Mouse (Mus musculus) cerebellum, adult 11 months (tissue): ENCODE measurements at regions not wholly inside any gene's neighbourhood (a gene's known extent, or its start where the extent isn't known, plus 50 kb on each side); places are given as distances from the start of the nearest gene placed in this dataset.
A peak's percentile ranks its signal among the peaks of the same experiment; 100 is the strongest.

Source experiments
- DNase-seq: peaks from one replicate; pipeline ENCODE4 v3.0.0; 2022

DNA sequence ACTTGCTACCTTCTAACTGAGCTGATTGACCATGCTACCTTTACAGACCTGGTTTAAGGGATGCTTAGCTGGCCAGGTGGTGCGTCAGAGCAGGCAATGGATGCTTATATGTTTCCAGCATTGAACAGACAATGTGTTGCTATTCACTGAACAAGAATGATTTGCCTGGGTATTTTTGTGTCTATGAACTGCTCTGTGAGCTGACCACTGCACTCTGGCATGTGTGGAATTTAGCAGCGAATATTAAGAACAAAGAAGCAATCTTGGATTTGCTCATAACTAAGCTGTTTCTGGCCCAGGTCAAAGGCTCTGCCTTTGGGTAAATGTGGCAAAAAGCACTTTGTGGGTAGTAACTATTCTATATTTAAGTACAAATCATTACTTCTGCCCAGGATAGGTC is 58.3 kb upstream of the Ccdc39 start:
- DNase-seq, result no peak

DNA sequence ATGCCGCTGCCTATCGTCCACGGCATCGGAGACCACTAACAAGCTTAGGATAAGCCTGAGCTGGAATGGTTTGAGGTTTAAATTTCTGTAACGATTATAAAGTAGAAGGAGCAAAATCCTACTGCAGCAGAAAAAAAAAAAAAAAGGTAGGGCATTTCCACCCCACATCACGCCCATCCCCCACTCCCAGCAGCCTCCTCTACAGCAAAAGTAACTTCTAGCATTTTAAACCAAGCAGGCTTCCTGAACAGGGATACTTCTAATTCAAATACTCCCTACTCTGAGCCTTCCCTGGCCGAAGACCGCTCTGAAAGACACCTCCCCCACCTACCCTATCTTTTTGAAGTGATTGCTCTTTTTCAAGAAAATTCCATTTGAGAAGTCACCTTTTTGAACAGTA is 59.2 kb upstream of the Ccdc39 start:
- no peak for DNase-seq

DNA sequence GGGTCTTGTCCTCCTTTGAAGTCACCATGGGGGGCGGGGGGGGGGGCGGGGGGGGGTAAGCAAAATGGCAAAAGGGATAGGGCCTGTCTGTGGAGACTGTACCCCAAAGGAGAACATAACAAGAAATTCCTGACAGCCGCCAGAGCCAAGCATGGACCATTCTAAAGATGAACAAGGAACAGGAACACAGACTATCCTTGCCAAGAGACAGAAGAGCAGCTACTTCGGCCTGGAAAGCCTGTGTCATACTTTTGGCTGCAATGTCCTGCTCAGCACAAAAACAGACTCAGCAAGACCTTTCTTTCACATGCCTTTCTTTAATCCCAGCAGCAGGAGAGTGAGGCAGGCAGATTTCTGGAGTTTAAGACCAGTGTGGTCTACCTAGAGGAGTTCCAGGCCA is 59.7 kb upstream of the Ccdc39 start:
- no peak for DNase-seq

DNA sequence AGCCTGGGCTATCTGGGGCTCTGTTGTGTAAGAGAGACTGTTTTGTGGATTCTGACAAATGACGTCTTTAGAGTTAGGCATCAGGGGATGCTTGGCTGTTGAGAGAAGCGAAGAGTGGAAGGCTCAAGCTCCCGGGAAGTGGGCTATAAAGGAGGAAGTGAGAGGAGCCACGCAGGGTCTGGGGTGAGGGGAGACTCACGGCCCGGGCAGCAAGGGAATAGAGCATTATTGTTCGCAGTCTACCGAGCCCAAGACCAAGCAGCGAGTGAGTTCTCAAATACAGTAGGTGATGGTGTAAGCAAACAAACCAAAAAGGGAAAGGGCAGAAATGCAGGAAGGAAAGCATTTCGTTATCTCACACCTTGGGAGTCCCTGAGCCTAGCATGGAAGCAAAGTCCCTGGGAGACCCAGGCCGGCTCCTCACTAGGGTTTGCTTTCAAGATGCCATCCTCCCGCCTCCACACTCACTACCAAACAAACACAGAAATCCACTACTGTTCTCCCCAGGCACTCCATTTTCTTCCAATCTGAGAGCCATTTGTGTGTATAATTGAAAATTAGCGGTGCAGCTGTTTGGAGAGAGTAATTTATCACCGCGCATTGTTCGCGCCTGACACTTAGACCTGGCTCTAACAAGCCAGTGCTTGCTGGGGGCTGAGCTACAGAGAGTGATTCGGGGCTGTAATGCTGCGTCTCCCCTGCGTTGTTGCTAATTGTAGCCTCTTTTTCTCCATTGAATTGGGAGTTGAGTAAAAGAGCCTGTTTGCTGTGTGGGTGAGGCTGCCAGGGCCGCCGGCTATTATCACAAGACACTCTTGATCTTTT is 61.0 kb upstream of the Ccdc39 start:
- DNase-seq, result no peak

DNA sequence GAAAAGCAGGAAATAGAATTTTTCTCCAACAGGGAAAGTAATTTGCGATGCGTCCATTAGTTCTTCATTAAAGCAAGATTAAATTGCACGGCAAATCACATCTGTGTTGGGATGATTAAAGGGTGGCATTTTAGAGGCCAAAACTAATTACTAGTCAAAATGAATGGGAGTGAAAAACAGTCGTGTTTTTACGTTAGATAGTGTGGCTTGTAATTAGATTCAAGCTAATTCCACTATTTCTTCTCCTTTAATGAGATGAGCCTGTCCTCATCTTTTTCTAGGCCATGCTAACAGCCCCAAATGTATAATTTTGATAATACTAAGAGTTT is 61.5 kb upstream of the Ccdc39 start:
- DNase-seq, result no peak

DNA sequence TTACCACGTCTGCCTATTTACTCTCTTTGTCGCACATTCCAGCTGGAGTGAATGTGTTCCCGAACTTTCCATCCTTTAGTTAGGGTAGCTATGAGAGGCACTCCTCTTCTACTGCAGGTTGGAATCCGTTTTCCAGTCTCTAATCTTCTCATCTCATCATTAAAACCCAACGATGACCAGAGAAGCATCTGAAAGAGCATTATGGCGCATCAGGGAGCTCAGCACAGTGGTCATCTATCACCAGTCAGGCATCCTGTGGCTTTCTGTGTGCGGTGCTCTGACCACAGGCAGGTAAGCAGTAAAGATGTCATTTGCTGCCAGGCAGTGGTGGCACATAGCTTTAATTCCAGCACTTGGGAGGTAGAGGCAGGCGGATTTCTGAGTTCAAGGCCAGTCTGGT is 63.0 kb upstream of the Ccdc39 start:
- no peak for DNase-seq

DNA sequence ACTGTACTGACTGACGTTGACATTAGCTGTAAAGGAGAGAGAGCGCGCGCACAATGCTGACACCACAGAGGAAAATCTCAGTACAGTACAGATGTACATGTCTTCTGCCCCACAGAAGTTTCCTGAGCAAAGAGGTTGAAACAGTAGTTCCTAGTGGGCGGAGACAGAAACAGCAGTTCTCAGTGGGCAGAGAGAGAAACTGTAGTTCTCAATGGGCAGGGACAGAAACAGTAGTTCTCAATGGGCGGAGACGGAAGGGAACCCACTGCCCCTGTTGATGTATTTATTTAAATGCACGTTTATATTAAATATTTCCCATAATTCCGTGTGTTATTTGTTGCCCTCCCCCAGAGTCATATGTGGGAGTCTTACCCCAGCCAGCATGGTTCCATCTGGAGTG is 67.4 kb upstream of the Ccdc39 start:
- no peak for DNase-seq

DNA sequence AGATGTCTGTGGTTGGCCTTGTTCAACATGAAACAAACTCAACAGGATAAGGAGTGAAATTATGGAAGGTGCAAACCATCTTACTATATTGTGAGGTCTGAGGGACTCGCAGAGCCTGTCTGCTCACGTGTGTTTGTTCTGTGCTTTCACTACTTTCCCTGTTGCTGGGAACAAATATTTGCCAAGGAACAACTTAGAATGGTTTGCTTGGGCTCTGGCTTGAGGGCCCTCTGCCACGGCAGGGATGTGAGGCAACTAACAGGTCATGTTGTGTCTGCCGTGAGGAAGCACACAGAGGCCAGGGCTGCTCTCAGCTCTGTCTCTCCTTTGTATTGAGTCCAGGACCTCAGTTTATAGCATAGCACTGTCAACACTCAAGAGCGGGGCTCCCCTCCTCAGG is 69.4 kb upstream of the Ccdc39 start:
- DNase-seq, result no peak

DNA sequence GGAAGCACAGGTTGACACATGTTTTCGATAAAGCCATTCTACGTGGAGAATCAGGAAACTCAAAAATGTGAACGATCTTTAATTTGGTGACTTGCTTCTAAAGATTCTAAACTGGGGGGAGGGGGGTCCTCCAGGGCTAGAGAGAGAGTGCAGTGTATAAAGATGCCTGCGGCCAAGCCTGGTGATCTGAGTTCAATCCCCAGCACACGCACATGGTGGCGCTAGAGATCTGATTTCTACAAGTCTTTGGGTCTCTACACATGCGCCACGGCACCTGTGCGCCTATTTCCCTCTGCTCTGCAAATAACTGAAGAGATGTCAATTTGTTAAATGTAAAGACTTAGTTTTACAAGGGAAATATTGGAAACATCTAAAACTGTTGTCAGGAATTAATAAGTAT is 70.3 kb upstream of the Ccdc39 start:
- DNase-seq, result no peak

DNA sequence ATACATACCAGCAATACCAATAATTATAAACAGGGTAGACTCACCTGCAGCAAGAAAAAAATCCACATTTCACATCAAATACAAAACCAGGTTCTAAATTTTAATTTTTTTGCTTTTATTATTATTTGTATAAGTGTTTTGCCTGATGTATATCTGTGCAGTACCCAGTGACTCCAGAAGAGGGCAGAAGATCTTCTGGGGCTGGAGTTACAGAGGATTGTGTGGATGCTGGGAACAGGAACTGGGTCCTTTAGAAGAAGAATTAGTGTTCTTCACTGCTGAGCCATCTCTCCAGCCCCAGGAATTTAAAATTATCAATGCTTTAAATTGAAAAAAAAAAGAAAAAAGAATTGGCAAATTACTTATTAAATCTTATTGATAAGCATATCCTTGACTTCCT is 71.7 kb upstream of the Ccdc39 start:
- DNase-seq, result no peak

DNA sequence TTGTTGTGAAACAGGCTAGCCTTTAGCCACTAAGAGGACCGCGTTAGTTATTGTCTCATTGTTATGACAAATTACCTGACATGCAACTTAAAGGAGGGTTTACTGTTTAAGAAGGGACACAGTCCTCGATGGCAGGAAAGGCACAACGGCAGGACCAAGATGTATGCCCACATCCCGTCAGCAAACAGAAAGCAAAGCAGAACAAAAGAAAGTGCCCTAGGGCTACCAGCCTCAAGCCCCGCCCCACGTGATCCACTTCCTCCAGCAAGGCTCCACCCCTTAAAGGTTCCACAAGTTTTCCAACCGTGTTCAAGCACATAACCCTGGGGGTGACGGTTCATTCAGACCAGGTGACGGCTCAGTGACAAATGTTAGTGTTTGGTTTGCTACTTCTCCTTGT is 72.2 kb upstream of the Ccdc39 start:
- no peak for DNase-seq

DNA sequence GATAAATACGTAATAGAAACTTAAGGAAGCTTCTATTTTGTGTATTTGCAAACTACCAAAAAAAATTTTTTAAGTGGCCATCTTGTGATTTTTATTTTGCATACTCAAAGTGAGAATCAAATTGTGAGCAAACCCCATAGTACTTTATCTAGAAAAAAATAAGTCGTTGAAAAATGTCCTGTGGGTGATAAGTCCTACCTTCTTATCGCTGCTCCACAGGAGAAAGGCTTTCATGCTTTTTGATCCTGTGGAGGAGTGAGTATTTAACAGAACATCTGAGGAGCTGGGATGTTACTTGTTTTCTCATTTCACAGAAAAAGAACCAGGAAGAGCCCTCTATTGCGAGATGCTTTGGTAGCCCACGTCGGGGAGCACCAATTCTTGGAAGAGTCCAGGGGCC is 72.7 kb upstream of the Ccdc39 start:
- no peak for DNase-seq

DNA sequence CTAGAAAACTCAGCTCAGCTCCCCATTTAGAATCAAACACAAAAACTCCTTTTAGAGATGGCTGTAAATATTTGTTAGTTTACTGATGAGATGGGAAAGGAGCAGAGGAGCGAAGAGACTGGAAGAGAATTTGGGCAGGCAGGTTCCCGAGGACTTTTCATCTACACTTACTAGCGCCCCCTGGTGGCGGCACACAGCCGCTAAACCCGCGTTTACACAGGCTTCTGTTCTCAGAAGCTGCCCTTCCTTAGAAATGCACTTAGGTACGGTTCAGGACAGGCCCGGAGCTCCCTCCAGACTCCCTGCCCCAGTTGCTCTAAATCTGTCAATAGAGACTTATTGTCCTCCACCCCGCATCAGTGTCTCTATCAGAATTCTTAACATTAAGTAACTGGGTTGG is 74.7 kb upstream of the Ccdc39 start:
- peak; percentile 52 for DNase-seq

DNA sequence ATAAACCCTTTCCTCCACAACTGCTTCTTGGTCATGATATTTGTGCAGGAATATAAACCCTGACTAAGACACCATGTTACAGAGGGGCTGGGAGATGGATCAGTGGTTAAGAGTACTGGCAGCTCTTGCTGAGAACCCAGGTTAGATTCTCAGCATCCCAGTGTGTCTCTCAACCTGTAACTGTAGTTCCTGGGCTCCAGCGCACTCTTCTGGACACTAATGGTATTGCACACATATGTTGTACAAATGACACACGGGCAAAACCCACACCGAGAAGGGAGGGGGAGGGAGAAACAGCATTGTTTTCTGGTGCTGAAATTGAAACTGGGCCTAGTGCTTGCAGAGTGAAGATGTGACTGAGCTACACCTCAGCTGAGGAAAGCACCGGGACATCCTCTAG is 81.0 kb upstream of the Ccdc39 start:
- no peak for DNase-seq

DNA sequence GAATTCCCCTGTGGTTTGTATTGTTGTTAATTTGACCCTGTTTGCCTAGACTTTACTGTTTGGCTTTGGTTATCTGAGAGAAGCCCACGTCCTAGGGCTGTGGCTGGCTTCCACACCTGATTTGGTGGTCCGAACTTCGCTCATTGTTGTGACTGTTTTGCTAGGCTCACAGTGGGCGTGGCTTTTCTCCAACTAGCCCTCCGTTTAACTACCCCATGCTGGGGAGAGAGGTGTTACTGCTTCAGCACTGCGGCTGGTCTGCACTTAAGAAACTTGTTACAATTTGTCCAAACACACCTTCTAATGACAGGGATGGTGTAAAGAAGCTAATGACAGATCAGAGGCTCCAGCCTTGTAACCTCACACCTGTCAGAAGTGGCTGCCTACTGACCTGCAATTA is 64.7 kb upstream of the Fxr1 start:
- no peak for DNase-seq

DNA sequence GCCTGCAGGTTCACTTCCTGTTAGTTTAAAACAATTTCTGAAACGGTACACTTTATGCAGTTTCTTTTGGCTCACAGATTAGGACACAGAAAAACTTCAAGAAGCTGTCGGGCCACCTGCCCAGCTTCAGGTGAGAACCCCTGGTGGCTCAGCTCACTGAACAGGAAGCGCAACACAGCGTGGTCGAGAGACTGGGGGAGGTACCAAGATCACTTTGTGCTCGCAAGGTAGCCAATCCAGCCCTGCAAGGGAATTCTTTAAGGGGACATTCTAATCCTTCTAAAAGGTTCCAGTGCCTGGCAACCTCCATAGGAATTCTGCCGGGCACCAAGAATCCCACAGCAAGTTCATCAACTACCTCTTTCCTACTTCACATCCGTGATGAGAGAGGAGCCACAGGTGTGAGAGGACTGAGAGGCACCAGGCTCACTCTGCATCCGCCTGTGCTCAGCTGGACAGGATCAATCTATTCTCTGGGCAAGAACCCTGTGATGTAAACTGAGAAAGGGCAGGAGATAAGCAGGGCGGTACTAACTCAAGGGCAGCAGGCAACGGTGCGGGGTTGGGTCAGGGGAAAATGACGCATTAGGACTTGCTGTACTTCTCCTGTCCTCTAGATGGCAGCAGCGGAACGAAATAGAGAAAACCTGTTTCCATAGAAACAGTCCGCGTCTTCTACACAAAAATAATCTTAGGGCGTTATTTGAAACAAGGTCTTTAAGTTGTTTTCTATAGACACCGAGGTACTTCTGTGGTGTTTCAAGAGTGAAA is 63.7 kb upstream of the Fxr1 start:
- peak; percentile 37 for DNase-seq

DNA sequence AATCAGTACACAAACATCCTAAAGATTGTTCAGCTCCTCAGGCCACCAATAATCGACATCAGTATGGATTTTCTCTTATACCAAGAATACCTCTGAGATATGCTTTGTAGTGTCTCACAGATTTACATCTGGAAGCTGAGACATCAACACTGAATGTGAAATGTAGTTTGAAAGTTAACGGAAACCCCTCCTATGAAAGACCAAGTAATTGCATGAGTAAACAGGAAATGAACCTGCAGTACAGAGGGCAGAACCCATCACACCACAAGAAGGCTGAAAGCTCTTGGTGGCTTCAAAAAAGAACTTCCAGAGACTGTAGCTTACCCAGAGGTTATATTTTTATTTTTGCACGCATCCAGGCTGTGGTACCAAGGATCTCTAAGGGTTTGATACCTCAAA is 63.1 kb upstream of the Fxr1 start:
- no peak for DNase-seq

DNA sequence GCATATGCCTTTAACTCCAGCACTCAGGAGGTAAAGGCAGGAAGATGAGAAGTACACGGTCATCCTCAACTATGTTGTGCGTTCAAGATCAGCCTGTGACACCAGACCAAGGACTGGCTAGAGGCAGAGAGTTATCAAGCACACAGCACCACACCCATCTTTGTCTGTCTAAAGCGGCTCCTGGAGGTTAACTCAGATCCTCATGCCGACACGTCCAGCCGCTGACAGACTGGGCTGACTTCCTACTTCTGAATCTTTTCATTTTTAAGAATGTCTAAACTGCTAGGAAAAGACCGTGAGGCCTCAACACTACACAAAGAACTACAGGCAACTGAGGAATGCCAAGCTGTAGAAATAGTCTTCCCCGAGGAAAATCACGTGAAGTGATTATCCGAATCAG is 62.1 kb upstream of the Fxr1 start:
- DNase-seq, result no peak

DNA sequence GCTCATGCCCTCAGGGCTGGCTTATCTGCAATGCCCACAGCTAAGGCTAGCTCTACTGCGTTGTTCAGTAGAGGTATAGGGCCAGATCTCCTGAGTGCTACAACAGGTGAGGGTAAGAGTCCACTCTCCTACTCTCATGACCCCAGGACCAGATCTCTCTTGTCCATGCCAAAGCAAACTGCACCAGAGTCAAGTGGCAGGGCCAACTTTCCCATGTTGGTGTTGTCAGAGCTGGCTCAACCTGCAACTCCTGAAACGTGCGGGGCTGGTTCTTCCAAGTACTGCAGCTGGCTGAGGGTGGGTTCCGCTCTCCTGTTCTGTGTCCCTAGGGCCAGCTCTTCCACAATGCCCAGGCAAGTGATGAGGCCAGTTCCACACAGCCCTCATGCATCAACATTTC is 61.5 kb upstream of the Fxr1 start:
- DNase-seq, result no peak

DNA sequence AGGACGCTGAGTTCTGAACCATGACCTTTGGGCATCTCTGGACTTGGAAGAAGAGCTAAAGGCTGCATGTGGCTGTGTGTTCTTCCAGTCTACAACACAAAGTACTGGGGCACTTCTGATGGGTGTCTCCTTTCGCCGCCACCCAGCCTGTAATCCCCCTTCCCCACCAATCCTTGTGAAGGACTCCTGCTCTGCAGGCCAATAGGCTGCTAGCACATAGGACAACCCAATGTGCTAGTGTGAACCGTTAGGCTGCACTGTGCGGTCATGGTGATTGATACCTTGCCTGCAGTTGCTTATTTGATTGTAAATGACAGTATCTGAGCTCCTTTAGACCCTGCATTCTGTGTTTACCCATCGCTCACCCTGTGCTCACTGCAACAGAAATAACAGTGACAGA is 59.5 kb upstream of the Fxr1 start:
- no peak for DNase-seq

DNA sequence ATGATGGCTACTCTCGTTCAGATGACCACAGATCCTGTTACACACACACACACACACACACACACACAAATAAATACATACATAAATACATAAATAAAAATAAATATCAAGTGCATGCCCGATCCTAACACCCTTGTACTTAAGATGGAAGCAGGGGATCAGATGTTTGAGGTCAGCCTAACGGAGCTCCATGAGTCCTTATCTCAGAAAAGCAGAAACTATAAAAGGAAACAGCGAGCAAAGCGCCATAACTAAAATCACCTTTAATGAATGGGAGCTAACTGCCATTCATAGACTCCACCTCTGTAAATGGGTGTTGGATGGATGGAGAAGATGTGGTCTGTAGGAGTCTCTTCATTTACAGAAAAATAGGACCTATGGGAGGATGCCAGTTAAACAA is 56.8 kb upstream of the Fxr1 start:
- no peak for DNase-seq

DNA sequence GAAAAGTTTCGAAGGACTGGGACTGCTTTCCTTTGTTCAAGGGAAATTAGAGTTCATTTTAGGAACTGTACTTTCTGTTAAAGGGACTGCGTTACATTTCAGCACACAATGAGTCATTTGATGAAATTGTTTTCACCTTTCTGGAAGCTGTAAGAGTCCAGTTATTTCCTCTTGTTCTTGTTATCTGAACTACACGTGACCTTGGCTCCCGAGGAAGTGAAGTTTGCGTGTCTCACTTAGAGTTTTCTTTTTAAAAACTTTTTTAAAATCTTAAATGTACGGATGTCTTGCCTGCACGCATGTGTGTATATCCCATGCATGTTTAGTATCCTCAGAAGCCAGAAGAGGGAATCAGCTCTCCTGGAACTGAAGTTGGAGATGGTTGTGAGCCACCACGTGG is 52.6 kb upstream of the Fxr1 start:
- DNase-seq, result no peak
